Mouse (Mus musculus) heart, adult 18-20 months (tissue): ENCODE measurements around the gene Ildr1. TPM values are rescaled to one million over a fixed set of nuclear protein-coding genes. Genes with fewer than 3 reads are reported as not detected.

Experiments used
- DNase-seq, 2 experiments: peaks; one replicate each; pipeline ENCODE4 v3.0.0; 2021 to 2022; ENCODE audit warnings: mixed read lengths in 1 of 2
- total RNA-seq, 2 experiments: library from RNA; stranded (reverse); gene quantifications; 2 replicates each; pipeline ENCODE4 v1.2.3; 2021

Gene Ildr1
- total RNA-seq, 2 experiments from 2014 or later, result 0.44 TPM; not detected in 1

GRCm38 (mm10) chr16:36707702-36708423 lies 14.1 kb downstream of the Ildr1 start:
- DNase-seq, result no peak

GRCm38 (mm10) chr16:36708751-36709150 lies 15.0 kb downstream of the Ildr1 start:
- DNase-seq, result no peak

GRCm38 (mm10) chr16:36709405-36709804 lies 15.6 kb downstream of the Ildr1 start:
- DNase-seq, result peak in 1 of 2 experiments; percentile 32

- no peak for DNase-seq
Observed at GRCm38 (mm10) chr16:36710794-36711193, 17.0 kb downstream of the Ildr1 start.

GRCm38 (mm10) chr16:36711760-36712159 lies 18.0 kb downstream of the Ildr1 start:
- peak; percentile 25 to 66 for DNase-seq

GRCm38 (mm10) chr16:36717481-36717880 lies 23.7 kb downstream of the Ildr1 start:
- DNase-seq, result no peak

GRCm38 (mm10) chr16:36718637-36719036 lies 24.9 kb downstream of the Ildr1 start:
- no peak for DNase-seq

- DNase-seq, result no peak
Observed at GRCm38 (mm10) chr16:36720194-36721055, 26.6 kb downstream of the Ildr1 start.

- no peak for DNase-seq
Observed at GRCm38 (mm10) chr16:36722739-36723138, 29.0 kb downstream of the Ildr1 start.

- DNase-seq, result no peak
Observed at GRCm38 (mm10) chr16:36723880-36724443, 30.2 kb downstream of the Ildr1 start.

GRCm38 (mm10) chr16:36728959-36729358 lies 35.2 kb downstream of the Ildr1 start:
- DNase-seq, result no peak

GRCm38 (mm10) chr16:36732572-36732971 lies 38.8 kb downstream of the Ildr1 start:
- DNase-seq, result no peak

GRCm38 (mm10) chr16:36733827-36734226 lies 40.0 kb downstream of the Ildr1 start:
- no peak for DNase-seq

GRCm38 (mm10) chr16:36735421-36735820 lies 41.6 kb downstream of the Ildr1 start:
- DNase-seq, result no peak

- no peak for DNase-seq
Observed at GRCm38 (mm10) chr16:36739404-36739930, 45.7 kb downstream of the Ildr1 start.

GRCm38 (mm10) chr16:36743580-36743979 lies 49.8 kb downstream of the Ildr1 start:
- no peak for DNase-seq

GRCm38 (mm10) chr16:36747068-36747467 lies 53.3 kb downstream of the Ildr1 start:
- DNase-seq, result no peak

GRCm38 (mm10) chr16:36747767-36748166 lies 54.0 kb downstream of the Ildr1 start:
- peak in 1 of 2 experiments; percentile 25 for DNase-seq

- DNase-seq, result no peak
Observed at GRCm38 (mm10) chr16:36751979-36752378, 58.2 kb downstream of the Ildr1 start.

GRCm38 (mm10) chr16:36770191-36770771 lies 76.5 kb downstream of the Ildr1 start:
- DNase-seq, result no peak

GRCm38 (mm10) chr16:36770830-36771229 lies 77.1 kb downstream of the Ildr1 start:
- DNase-seq, result no peak

- DNase-seq, result no peak
Observed at GRCm38 (mm10) chr16:36771244-36771643, 77.5 kb downstream of the Ildr1 start.
